Mouse (Mus musculus): ENCODE measurements around the gene Spdl1.
"Not testable (repeated sequence)": the region's sequence is repeated elsewhere in the genome, so short reads cannot be mapped to it uniquely, and the experiment has no call there.

Spdl1 gene

DNA sequence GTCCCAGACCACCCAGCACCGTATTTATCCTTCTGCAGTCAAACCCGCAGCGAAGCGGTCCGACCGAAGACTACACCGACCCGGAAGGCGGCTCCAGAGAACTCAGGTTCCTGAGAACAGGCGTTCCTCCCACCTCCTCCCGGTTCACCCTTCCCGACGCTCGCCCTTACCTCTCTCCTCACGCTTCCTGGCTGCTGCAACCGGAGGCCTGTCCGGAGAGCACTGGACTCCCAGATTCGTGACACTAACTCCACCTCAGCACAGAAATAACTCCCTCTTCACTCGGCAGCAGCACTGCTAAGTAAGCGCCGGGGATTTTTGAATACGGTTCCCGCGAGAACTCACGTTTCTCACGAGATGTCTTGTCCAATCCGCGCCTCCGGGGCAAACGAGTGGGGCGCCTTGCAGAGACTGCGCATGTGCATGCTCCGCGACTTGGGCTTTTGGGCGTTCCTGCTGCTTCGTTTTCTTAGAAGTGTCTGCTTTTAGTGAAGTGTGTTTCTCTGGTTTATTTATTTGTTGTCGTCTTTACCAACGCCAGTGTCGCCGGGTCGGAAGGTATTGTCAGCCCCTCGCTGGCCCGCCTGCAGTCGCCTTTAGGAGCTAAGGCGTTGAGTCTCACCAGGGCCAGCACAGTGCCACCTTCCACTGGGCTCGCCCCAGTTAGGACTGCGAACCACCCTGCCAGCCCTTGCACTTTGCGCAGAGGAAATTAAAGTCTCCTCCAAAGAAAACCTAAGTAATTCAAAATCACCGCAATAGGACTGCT, at the start of gene Spdl1:
TSS of gene Spdl1 (minus strand) at position 324 of the 769 bp plus-strand sequence.
- DNase-seq = peak; percentile 94

DNA sequence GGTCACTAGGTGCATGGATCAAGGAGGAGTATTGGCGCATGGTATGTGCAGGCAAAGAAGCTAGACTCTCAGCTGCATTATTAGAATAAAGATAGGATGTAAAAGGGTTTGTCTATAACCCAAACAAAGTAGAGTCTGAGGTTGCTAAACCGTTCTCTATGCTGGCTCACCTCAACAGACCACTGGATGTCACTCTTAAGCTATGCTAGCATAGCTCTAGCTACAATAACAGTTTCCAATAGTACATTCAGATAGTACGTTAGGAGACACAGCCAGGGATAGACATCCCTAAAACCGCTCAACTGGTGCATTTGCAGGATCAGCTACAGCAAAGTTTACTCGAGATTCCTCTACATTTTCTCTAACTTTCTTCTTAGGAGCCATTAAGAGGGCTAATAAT, 48.1 kb upstream of the Spdl1 start:
- no peak for DNase-seq

DNA sequence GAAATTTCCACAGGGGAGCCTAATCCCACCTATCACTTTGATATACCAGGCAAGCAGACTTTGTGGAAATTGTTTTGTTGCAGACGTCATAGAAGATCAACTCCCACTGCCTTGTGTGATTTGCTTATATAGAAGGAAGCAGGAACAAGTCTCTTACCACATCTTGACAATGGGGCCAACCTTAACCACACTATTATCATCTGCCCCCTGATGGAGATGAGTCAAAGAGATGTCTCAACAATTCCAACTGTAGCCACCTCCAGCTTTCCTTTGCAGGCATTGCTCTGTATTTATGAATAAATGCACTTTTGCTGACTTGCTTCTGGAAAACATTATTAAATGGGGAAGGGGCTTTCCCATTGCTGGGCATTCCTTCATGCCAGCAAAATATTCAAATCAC, 46.2 kb upstream of the Spdl1 start:
- no peak for DNase-seq

DNA sequence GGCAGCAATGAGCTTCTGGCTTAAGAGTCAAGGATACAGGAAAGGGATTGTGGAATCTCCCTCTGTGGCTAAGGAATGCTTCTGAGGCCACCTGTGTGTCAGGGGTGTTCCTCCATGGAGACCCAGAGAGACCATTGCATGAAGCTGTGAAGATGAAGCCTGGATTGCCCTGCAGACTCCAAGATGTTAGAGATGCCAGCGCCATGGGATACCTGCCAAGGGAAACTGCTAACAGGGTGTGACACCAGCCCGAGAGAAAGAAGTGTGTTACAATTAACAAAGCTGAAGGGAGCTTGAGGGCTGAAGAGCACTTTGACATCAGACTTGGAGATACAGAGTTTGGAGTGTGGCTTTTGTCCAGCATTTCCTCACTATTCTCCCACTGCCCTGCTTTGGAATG, 40.4 kb upstream of the Spdl1 start:
- no peak for DNase-seq

DNA sequence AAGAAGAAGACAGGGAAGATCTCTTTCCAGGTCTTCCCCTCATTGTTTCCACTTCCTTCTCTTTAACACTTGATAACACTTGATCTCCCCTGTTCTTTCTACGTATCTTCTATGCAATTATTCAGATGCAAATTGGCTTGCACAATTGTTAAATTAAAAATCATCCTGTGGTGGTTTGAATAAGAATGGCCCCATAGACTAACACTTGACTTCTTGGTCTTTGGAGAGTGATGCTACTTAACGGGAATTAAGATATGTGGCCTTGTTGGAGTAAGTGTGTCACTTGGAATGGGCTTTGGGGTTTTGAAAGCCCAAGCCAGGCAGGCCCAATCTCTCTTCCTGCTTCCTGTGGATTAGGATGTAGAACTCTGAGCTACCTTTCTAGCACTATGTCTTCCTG, 39.0 kb upstream of the Spdl1 start:
- no peak for DNase-seq

DNA sequence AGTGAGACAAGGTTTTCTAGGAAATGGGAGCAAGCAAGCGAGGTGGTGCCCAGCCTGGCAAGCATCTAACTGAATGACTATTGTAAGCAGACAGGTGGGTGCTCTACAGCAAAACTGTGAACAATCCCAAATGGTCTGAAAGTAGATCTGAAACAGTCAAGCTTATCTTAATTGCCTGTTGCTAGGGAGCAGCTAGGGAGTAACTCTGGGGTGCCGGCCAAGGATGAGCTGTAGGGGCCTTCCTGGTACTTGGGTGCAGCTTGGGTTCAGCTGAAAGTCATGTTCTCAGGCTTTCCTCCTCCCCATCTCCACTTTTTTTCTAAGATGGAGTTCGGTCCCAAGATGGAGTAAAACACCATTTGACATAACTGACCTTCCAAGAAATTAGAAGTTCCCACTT, 38.5 kb upstream of the Spdl1 start:
- DNase-seq = no peak

DNA sequence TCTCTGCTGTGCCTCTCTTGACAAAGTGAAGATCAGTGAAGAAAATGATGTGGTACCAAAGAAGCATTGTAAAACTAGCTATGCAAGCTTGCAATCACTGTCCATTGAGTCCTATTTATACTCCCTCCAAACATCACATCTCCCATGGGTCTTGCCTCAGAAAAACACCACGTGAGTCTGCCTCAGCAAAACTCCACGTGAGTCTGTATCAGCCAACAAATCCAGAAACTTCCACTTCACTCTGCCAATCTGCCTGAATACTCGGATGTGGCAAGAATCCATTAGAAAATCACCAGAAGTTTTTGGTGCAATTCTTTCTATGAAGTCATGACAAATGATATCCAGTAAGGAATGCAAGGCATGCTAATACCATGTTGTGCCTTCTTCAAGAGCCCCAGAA, 38.0 kb upstream of the Spdl1 start:
- DNase-seq = no peak

DNA sequence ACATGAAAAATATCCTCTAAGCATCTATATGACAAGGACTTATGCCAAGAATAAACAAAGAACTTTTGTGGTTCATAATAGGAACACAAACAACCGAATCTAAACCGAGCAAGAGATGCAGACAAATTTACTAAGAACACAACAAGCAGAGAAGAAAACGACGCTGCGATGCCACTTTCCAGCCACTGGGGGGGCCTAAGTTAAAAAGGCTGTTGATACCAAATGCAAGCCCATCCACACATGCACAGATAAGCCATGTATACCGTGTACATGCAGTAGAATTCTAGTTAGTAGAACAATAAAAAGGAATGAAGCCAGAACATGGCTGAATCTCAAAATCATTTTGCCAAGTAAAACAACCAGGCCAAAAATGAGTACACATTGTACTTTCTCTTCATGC, 35.2 kb upstream of the Spdl1 start:
- DNase-seq = no peak

DNA sequence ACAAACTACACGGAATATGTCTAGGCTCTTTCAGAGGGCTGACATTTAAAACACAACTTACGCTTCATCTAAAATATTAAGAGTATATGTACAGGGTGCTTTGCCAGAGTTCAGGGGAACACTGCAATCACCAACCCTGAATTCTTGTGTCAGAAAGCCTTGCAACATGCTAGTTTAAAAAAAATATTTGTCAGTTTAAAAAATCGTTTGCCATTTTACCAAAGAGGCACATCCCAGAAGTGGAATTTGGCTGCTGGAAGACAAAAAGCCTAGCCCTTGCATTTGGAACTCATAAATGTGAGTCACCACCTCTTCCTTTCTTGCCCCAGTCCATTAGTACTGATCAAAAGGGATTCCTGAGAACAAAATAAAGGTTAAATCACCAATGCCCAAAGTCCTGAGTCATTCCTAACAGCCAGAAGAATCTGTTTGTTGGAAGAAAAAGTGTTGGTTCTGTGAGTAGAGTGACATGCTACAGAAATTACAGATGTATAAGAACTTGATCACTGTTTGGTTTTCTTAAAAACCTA, 32.4 kb upstream of the Spdl1 start:
- no peak for DNase-seq

DNA sequence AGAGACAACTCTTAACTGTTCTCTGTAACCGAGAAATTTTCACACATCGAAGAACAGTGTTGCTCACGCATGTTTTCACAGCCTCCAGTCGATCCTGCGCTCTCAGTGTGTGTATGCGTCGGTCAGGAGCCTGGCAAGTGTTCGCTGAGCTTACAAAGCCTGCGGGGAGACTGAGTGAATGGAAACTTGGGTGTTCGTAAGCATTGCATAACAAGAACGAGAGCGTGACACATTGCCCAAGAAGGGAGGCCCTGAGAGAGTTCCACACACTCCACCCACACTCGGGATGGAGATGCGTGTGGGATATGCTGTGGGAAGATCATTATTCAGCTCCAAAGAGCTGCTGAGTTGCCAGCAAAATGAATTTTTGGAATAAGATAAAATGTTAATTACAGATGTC, 31.7 kb upstream of the Spdl1 start:
- DNase-seq = peak; percentile 57

DNA sequence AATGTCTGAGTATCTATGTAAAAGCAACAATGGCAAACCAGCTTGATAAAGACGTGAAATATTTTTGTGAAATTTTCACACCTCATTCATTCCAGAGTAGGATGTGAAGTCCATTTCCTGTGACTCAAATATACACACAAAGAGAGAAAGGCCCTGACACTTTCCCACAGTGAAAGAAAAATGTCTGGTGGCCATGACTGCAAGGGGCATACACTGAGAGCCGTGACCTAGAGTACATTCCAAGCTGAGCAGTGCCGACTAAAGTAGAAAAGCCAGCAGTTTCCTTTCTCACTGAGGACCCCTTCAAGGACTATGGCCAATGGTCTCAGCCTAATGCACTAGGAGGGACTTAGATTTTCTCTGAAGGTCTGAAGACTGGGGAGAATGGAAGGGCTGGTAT, 23.2 kb upstream of the Spdl1 start:
- DNase-seq = no peak

DNA sequence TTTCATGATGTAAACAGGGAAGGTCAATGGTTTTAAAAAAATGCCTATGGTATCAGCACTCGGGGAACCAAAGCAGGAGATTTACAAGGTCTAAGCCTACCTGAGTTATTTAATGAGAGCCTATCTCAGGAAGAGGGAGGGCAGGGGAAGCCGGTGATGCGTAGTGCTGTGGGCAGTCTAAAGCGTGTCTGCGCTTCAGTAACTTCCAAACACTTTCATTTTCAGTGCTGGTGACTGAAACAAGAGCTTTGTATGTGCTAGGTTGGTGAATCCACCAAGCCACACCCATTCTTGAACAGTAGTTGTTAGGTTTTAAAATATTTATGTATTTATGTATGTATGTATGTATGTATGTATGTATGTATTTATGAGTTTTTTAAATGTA, 12.8 kb upstream of the Spdl1 start:
- DNase-seq = no peak

DNA sequence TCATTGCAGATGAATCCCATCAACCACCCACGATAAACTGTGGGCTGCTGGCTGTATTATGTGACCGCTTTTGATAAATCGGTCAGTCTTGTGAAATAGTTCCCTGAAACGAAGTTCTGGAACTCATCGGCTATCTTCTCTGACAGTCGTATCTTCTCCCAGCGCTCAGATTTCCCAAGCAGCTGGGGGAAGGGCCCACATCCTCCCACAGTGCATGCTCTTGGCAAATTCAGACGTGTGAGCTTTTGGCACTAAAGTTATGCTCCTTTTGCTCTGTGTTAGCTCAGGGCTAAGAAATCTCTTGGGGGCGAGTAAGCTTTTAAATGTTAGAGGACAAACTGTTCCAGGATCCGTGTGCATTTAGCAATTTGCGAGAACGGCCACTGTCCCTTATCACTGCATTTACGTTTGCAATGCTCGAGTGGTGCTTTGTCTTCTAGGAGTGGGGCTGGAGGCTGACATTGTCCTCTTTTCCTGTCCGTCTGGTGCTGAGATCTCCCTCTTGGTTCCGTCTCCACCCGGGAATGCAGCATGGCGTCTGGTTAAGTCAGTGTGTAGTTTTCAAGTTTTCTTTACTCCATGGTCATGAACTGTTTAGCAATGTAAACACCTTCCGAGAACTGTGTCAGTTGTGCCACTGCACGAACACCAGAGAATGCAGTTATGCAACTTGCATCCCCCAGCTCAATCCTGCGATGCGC, 12.3 kb upstream of the Spdl1 start:
- DNase-seq = no peak

DNA sequence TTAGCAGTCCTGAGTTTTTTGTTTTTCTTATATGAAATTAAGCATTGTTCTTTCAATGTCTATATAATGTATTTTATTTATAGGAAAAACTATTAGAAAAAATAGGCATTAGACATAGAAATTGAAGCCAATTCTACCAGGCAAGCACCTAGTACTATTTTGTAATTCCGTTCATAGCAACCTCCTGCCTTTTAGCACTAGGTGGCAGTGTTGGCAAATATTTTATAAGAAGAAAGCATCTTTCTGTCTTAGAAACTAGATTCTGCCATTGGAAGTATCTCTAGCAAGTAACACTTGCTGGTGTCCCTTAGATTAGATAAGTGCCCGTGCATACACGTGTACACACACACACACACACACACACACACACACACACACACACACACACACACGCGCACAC, 10.1 kb upstream of the Spdl1 start:
- no peak for DNase-seq

DNA sequence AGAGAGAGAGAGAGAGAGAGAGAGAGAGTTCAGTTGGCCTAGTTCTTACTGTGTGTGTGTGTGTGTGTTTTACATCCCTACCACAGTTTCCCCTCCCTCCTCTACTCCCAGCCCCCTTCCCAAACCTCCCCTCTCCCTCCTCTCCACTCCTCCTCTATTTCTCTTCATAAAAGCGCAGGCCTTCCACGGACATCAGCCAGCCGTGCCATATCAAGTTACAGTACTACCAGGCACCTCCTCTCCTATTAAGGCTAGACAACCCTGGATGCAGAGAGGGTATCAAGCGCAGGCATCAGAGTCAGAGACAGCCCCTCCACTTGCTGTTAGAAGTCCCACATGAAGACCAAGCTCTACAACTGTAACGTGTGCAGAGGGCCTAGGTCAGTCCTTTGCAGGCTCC, 6.8 kb upstream of the Spdl1 start:
- no peak for DNase-seq

DNA sequence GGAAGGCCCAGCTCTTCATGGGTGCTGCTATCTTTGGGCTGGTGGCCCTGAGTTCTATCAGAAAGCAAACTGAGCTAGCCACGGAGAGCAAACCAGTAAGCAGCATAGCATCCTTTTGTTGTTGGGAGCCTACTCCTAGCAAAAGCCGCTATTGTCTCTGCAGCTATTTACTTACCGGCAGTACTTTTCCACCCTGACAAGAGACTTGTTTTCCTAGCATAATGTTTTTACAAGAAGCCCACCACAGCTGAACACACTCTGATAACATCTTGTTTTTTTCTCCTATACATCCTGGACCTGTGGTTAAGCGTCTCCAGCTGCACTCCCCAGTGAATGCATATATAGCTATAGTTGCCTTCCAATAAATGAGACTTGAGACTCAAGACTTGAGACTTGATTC, 5.6 kb upstream of the Spdl1 start:
- no peak for DNase-seq

DNA sequence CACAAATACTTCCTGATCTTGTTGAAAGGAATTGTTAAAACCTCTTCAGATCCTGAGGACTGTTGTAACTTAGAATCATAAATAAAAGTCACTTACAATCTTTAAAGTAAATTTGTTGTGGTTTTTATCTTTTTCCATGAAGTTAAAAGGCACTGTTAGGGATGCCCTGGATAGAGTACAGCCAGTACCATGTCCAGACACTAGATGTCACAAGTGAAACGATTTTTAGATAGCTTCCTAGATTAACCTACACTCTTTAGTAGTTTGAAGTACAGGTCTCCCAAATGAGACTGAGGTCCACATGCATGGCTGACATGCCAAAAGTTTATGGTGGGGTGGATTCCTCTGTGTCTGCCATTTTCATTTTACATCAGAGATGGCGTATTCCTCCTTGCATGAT, 2.8 kb upstream of the Spdl1 start:
- no peak for DNase-seq

DNA sequence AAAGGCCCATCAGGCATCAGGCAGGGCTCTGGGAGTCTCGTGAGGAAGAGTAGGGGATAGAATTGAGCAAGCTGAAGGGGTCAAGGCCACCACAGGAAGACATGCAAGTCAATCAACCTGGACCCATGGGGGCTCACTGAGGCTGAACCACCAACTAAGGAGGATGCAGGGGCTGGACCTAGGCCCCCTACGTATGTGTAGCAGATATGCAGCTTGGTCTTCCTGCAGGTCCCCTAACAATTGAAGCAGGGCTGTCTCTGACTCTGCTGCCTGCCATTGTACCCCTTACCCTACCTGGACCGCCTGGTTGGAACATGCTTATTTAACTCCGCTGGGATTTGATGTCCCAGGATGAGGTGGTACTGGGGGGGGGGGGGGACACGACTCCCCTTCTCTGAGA, 763 bp downstream of the Spdl1 start:
- DNase-seq = no peak

DNA sequence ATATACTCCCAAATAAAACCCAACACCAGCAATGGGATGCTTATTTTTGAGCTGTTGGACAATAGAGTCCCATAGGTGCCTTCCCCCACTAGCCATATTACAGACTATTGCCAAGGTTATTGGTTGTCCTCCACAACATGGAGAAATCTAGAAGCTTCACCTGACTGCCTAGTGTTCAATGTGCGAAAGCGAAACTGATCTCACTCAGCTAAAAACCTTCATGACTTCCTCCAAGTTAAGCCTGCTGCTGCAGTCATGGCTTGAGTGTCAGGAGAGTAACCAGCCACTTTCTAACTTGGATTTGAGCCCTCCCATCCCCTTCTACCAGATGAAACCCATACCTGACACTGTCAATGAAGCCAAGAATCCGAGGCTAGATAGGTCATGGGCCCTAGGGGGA, 5.6 kb downstream of the Spdl1 start:
- no peak for DNase-seq

DNA sequence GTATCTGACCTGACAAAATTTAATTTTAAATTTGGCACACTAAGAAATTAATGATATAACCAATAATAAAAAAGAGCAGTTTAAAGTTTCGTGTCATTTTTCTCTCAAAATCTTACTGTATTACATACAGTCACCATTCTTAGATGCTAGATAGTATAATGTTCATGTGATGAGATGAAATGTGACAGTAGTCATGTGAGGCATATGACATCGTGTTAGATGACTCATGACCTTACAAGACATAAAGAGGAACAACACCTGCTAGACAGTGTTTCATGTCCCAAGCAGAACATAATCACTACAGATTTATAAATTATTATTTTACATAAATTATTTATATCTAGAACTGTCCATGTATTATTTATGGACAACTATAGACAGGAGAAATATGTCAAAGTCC, 6.5 kb downstream of the Spdl1 start:
- no peak for DNase-seq

DNA sequence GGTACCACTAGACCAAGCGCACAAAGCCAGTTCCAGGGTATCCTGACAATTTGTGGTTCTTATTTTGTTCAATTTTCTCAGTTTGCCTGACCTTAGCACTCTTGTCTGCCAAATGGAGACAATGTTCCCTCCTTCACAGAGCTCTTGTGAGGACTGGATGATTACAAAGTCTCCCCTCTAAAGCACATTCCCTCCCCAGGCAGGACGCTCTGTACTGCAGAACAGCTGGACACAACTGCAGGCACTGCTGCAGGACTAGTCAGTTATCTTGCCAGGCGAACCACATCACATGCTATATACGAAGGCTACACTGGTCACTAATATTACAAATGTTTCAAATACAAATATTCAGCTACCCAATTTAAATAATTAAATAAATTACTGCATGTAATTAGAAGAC, 8.7 kb downstream of the Spdl1 start:
- DNase-seq = no peak

DNA sequence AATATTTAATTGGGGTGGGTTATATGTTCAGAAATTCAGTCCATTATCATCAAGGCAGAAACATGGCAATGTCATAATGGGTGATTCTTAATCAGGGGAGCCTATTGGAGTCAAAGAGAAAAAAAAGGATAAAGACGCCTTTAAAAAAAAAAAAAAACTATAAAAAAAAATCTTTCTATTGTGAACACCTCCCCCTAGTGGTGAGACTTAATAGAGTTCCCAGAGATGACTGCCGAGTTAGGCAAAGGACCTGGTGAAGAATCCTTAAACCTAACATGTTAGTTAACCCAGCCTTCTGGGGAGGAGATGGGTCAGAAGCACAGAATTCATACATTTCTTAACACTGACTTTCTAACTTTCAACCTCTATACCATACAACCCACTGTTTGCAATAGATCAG, 18.7 kb downstream of the Spdl1 start:
- no peak for DNase-seq

DNA sequence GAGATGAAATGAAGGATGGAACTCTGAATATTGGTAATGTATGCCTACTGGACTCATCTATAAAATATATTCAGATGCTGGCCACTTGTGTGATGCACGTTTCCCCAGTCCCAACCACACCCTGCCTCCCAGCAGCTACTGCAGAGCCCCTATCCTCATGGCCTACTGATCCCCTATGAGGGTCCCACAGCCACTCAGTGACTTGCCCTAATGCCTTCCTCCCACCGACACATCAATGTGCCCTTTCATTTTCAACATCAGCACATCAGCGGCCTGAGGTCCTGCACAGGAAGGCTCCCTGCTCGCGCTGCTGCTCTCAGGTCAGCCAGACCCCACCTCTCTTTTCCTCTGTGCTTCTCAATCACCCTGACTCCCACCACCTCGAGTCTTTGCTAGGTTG, 19.1 kb downstream of the Spdl1 start:
- no peak for DNase-seq

DNA sequence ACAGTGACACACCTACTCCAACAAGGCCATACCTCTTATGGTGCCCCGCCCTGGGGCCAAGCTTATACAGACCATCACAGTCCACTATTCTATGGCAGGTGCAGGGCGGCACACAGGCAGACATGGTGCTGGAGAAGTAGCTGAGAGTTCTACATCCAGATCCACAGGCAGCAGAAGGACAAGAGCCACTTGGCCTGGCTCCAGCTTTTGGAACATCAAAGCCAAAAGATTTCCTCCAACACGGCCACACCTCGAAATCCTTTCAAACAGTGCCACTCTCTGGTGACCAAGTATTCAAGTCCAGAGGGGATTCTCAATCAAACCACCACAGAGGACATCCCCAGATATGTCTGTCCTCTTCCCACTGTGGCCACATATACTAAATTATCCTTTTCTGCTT, 28.4 kb downstream of the Spdl1 start:
- not testable (repeated sequence) for DNase-seq

DNA sequence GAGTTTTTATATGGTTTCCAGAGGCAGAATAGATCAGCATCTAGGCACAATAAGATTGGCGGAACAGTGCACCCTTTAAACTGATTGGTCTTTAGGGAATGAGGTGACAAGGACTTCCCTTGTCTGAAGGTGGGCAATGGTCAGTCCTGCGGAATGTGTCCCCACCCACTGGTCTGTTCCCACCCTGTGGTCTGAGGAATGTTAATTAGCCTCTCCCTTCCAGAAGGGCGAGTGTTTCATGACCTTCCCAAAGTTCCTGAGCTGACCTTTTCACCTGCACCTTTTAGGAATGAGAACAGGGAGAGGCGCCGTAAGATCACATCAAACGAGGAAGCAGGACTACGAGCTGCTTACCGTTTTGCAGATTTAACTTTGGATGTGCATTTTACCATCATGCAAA, 35.4 kb downstream of the Spdl1 start:
- DNase-seq = not testable (repeated sequence)

Measured in right cerebral cortex, postnatal 25 days (tissue).